Mouse (Mus musculus): ENCODE measurements around the gene Phxr2. TPM values are rescaled to one million over a fixed set of nuclear protein-coding genes. Genes with fewer than 3 reads are reported as not detected.
A peak's percentile ranks its signal among the peaks of the same experiment; 100 is the strongest.

Gene Phxr2
- total and polyA plus RNA-seq, 3 experiments: not detected

DNA sequence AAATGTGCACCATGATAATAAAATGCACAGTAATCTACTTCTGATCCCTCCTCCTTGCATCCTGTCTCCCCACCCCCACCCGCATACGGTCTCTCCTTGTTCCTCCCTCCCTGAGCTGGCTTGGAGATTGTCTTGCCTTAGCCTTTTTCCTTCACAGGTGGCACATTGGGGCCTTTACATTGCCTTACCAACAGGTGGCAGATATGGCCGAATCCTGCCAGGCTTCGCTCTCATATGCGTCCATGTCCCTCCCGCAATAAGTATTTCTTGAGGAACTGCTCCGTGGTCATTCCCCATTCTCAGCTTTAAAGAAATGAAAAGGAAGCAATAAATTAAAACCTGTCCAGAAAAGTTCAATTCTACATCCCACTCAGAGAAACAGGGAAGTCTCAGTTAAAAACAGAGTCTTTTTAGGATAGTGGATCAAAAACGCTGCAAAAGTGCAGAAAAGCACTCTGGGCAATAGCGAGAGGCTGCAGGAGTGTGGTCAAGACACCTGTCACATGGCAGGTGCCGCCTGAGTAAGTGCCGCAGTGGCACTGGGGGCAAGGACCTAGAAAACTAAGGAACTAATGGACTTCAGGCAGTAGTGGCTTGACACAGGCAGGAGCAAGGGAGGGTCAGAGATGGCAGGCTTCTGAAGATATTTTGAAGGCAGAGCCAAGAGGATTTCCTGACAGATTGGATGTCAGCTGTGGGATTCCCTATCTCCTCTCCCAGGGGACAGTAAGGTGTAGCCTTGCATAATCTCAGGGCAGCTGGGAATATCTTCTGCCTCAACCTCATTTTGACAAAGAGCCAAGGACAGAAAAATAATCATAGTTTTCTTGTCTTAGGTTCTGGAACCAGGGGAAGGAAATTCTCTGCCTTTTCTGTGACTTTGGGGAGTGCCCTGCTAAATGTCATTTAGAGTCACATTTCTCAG, 43.0 kb upstream of the Phxr2 start:
- peaks cover 0 to 26% of the 10 kb centered on the region in 2 experiments for H3K36me3 ChIP-seq (replicated peaks in 1 of 2; ENCODE audit: control insufficient read depth in 1 of 2, insufficient read depth in 1 of 2, low read length in 1 of 2)
- in situ Hi-C loops (cut with MboI; ENCODE audit: low pct_ligation_motif_present, low pct_unique_long_range_greater_than_20kb, low sequenced_read_pairs): no loop called here
- H3K79me2 ChIP-seq (replicated peaks; ENCODE audit: control insufficient read depth, extremely low read depth, insufficient read depth, poor library complexity, severe bottlenecking): no peaks in the 10 kb centered on the region
- no peak for DNase-seq (ENCODE audit: extremely low read depth)
- H3K4me3 ChIP-seq (replicated peaks in 1 of 3; ENCODE audit: low read depth in 2 of 3, low read length in 2 of 3, poor library complexity in 1 of 3): no peak overlapping the region
- H3K4me1 ChIP-seq (ENCODE audit: control insufficient read depth in 1 of 2, insufficient read depth in 2 of 2): no peaks in the 10 kb centered on the region
- no peaks in the 10 kb centered on the region for H3K9me3 ChIP-seq (replicated peaks; ENCODE audit: low read length)
- no peaks in the 10 kb centered on the region for H3K27me3 ChIP-seq (replicated peaks)
- no peak overlapping the region for H3K9ac ChIP-seq (ENCODE audit: insufficient read depth, low read depth)
- dilution Hi-C loops (cut with MboI; ENCODE audit: extremely low pct_ligation_motif_present, extremely low pct_unique_long_range_greater_than_20kb, low sequenced_read_pairs): no loop called here
- H3K4me2 ChIP-seq (ENCODE audit: insufficient read depth, low read depth, poor library complexity, severe bottlenecking): no peak overlapping the region
- TF ChIP-seq RAD21 (IDR thresholded peaks at IDR 0.05; ENCODE audit: low read depth, low read length) (peak; percentile 1), SMC3 (IDR thresholded peaks at IDR 0.05; ENCODE audit: low read depth, low read length) (peak; percentile 26; the same call in 1 of the 2 replicates), MYC (IDR thresholded peaks at IDR 0.05; ENCODE audit: low read depth, low read length) (no peak), ZKSCAN1 (IDR thresholded peaks at IDR 0.05; ENCODE audit: borderline replicate concordance, low read depth, low read length) (no peak), CTCF (conservative IDR thresholded peaks at IDR 0.05 in 1 of 2, IDR thresholded peaks at IDR 0.05 in 1 of 2; ENCODE audit: low read depth in 2 of 2, low read length in 2 of 2) (peak in 1 of 2 experiments; percentile 40; a peak in 2 of 4 replicates)
- H3K27ac ChIP-seq (ENCODE audit: insufficient read depth, low read depth): no peak overlapping the region

DNA sequence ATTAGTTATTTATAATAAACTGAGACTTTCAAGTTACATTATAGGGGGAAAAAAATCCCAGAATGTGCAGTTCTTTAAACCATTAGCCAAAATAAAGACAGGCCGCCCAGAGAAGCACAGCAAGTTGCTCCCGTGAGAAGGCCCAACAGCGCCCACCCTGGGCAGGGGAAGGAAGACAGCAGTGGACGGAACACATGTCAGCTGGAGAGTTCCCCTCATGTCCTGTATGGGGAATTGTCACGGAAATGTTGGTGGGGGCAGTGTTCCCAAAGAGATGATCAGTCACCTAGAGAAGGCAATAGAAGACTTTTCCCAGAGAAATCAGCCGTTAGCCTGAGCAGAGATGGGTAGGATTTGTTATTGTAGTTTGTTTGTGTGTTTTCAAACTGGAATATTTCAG, 42.3 kb upstream of the Phxr2 start:
- TF ChIP-seq EP300 (IDR thresholded peaks at IDR 0.05; ENCODE audit: low read length) (no peak), CTCF (conservative IDR thresholded peaks at IDR 0.05 in 1 of 2, IDR thresholded peaks at IDR 0.05 in 1 of 2; ENCODE audit: low read depth in 2 of 2, low read length in 2 of 2) (peak in 1 of 2 experiments; percentile 15; a peak in 1 of 4 replicates)
- in situ Hi-C loops (cut with MboI; ENCODE audit: low pct_ligation_motif_present, low pct_unique_long_range_greater_than_20kb, low sequenced_read_pairs) (no loop called here), dilution Hi-C loops (cut with MboI; ENCODE audit: extremely low pct_ligation_motif_present, extremely low pct_unique_long_range_greater_than_20kb, low sequenced_read_pairs) (no loop called here)
- H3K27ac ChIP-seq (ENCODE audit: insufficient read depth, low read depth): no peak overlapping the region
- no peaks in the 10 kb centered on the region for H3K4me1 ChIP-seq (ENCODE audit: control insufficient read depth in 1 of 2, insufficient read depth in 2 of 2)
- H3K4me2 ChIP-seq (ENCODE audit: insufficient read depth, low read depth, poor library complexity, severe bottlenecking): no peak overlapping the region
- H3K27me3 ChIP-seq (replicated peaks): no peaks in the 10 kb centered on the region
- H3K9ac ChIP-seq (ENCODE audit: insufficient read depth, low read depth): no peak overlapping the region
- DNase-seq (ENCODE audit: extremely low read depth): no peak
- H3K36me3 ChIP-seq (replicated peaks in 1 of 2; ENCODE audit: control insufficient read depth in 1 of 2, insufficient read depth in 1 of 2, low read length in 1 of 2): peaks cover 0 to 29% of the 10 kb centered on the region in 2 experiments
- H3K79me2 ChIP-seq (replicated peaks; ENCODE audit: control insufficient read depth, extremely low read depth, insufficient read depth, poor library complexity, severe bottlenecking): no peaks in the 10 kb centered on the region
- H3K9me3 ChIP-seq (replicated peaks; ENCODE audit: low read length): no peaks in the 10 kb centered on the region
- H3K4me3 ChIP-seq (replicated peaks in 1 of 3; ENCODE audit: low read depth in 2 of 3, low read length in 2 of 3, poor library complexity in 1 of 3): no peak overlapping the region

DNA sequence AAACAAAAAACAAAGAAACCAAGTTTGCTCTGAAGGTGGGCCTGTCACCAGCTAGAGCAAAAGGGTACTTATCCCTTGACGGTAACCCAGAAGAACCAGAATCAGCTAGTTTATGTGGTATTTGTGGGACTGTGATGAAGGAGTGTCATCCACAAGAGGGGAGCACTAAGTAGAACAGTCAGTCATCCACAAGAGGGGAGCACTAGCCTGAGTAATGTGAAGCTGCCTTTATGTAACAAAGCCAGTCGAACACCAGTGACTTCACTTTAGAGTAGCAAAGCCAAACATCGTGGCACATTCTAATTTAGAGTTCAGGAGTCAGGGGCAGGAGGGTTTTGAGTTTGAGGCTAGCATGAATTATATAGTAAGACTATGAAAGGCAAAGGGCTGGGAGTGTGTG, 40.3 kb upstream of the Phxr2 start:
- Histone ChIP-seq H3K4me1 (ENCODE audit: control insufficient read depth in 1 of 2, insufficient read depth in 2 of 2) (peaks cover 0 to 7% of the 10 kb centered on the region in 2 experiments; a peak in 2 of 4 replicates), H3K27ac (ENCODE audit: insufficient read depth, low read depth) (no peak overlapping the region), H3K9ac (ENCODE audit: insufficient read depth, low read depth) (no peak overlapping the region), H3K79me2 (replicated peaks; ENCODE audit: control insufficient read depth, extremely low read depth, insufficient read depth, poor library complexity, severe bottlenecking) (no peaks in the 10 kb centered on the region), H3K9me3 (replicated peaks; ENCODE audit: low read length) (no peaks in the 10 kb centered on the region), H3K27me3 (replicated peaks) (no peaks in the 10 kb centered on the region), H3K36me3 (replicated peaks in 1 of 2; ENCODE audit: control insufficient read depth in 1 of 2, insufficient read depth in 1 of 2, low read length in 1 of 2) (peaks cover 0 to 30% of the 10 kb centered on the region in 2 experiments), H3K4me2 (ENCODE audit: insufficient read depth, low read depth, poor library complexity, severe bottlenecking) (no peak overlapping the region), H3K4me3 (replicated peaks in 1 of 3; ENCODE audit: low read depth in 2 of 3, low read length in 2 of 3, poor library complexity in 1 of 3) (no peak overlapping the region)
- in situ Hi-C loops (cut with MboI; ENCODE audit: low pct_ligation_motif_present, low pct_unique_long_range_greater_than_20kb, low sequenced_read_pairs): no loop called here
- TF ChIP-seq TBP (conservative IDR thresholded peaks at IDR 0.05; ENCODE audit: low read depth, low read length) (no peak), POLR2AphosphoS2 (IDR thresholded peaks at IDR 0.05; ENCODE audit: low read depth, low read length) (no peak), MAZ (IDR thresholded peaks at IDR 0.05; ENCODE audit: low read depth, low read length) (no peak), ZKSCAN1 (IDR thresholded peaks at IDR 0.05; ENCODE audit: borderline replicate concordance, low read depth, low read length) (no peak), RCOR1 (conservative IDR thresholded peaks at IDR 0.05; ENCODE audit: low read depth, low read length) (no peak), USF2 (conservative IDR thresholded peaks at IDR 0.05; ENCODE audit: low read depth, low read length) (no peak), RAD21 (IDR thresholded peaks at IDR 0.05; ENCODE audit: low read depth, low read length) (peak; percentile 11), USF1 (IDR thresholded peaks at IDR 0.05; ENCODE audit: low read depth, low read length) (no peak)
- dilution Hi-C loops (cut with MboI; ENCODE audit: extremely low pct_ligation_motif_present, extremely low pct_unique_long_range_greater_than_20kb, low sequenced_read_pairs): no loop called here
- no peak for DNase-seq (ENCODE audit: extremely low read depth)

Measured in CH12.LX (cell line).